Mouse (Mus musculus) ovary, postnatal 36 days (tissue): ENCODE data around the gene Heyl.
"Not testable (repeated sequence)": the region's sequence is repeated elsewhere in the genome, so short reads cannot be mapped to it uniquely, and the experiment has no call there.

Source experiments
- DNase-seq: peaks from one replicate; pipeline ENCODE4 v3.0.0; 2022; ENCODE audit warnings: low spot score, mixed read lengths

The Heyl gene

GRCm38 (mm10) chr4:123286790-123287189 lies 53.4 kb downstream of the Heyl start:
- DNase-seq = no peak

DNA sequence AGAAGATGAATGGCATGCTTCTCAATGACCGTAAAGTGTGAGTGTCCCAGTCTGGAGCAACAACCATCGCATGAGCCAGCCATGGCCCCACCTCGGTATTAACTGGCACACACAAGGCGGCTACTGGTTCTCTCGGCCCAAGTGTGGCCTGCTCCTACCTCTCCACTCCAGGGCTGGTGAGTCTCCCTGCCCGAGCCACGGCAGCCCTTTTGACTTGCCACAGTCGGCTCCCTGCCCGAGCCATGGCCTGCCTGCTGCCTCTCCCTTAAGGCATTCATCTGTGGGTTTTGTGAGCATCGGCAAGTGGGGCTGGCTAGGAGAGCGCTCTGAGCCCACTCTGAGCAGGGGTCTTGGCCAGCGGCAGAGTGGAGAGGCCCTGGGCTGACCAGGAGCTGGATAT lies 55.7 kb downstream of the Heyl start:
- DNase-seq = no peak

- DNase-seq = no peak
Observed at GRCm38 (mm10) chr4:123292390-123292789, 59.0 kb downstream of the Heyl start.

GRCm38 (mm10) chr4:123292989-123293388 lies 59.6 kb downstream of the Heyl start:
- DNase-seq = no peak

GRCm38 (mm10) chr4:123293661-123294443 lies 60.5 kb downstream of the Heyl start:
- DNase-seq = no peak

- not testable (repeated sequence) for DNase-seq
Observed at GRCm38 (mm10) chr4:123295026-123295425, 61.7 kb downstream of the Heyl start.

- no peak for DNase-seq
Observed at GRCm38 (mm10) chr4:123295516-123296147, 62.3 kb downstream of the Heyl start.

DNA sequence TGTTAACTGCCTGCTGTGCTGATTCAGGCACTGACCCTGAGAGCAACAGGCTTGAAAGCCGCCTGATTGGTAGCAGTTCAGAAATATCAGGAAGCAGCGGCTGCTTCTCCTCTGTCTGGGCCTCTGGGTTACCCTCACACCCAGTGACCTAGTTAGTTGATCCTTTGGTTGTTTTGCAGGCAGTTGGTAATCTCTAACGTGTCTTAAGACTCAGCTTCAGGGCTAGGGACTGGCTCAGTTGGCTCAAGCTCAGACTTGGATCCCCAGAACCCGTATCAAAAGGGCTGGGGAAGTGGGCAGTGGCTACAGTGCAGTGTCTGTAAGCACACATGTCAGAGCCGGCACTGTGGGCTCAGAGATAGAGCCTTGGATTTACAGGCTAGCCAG lies 62.8 kb downstream of the Heyl start:
- DNase-seq = no peak

DNA sequence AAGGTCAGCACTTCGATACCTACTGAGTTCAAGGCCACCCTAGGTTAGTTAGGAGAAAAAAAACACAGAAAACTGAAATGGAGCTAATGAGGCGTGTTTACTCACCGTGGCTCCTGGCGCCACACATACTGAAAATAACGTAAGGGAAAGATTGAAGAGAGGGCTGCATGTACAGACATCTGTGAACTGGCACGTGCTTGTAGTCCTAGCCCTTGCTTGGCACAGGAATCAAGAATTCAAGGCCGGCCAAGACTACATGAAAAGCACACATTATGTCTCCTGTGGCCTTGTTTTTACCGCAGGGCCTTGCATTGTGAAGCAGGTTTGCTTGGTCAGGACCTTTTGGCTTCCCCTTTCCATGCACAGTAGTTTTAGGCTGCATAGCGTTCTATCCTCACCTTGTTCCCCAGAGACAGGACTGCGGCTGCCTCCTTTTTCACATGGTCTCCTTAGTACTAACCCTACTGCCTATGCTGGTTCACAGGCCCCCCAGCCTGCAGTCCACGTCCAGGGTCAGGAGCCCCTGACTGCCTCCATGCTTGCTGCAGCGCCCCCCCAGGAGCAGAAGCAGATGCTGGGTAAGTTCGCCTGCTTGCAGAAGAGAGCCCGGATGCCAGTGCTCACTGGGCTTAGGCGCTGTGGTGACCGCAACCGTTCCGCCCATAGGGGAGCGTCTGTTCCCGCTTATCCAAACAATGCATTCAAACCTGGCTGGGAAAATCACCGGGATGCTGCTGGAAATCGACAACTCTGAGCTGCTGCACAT lies 64.0 kb downstream of the Heyl start:
- no peak for DNase-seq

- DNase-seq = no peak
Observed at GRCm38 (mm10) chr4:123298226-123298625, 64.9 kb downstream of the Heyl start.

- no peak for DNase-seq
Observed at GRCm38 (mm10) chr4:123298980-123299670, 65.8 kb downstream of the Heyl start.
